Mouse (Mus musculus) liver, postnatal 0 days (tissue): ENCODE data around the gene Fam185a. TPM values are rescaled to one million over a fixed set of nuclear protein-coding genes. Genes with fewer than 3 reads are reported as not detected.

ENCODE experiments used
- ATAC-seq: fragments of 200-750 bp; cut with Nextera tagmentation; 2 replicates; pipeline ENCODE4 v1.8.0; 2017; ENCODE audit warnings: mild to moderate bottlenecking, moderate library complexity
- DNase-seq: peaks from one replicate; pipeline ENCODE4 v3.0.0-alpha.2; 2016
- H3K27ac ChIP-seq: fragments of 300-500 bp; sonication (generic); 2 replicates; pipeline ENCODE4 v1.5.1; 2014; ENCODE audit warnings: antibody characterized with exemption, moderate library complexity, mild to moderate bottlenecking, low read depth
- H3K27me3 ChIP-seq: fragments of 300-500 bp; sonication (generic); 2 replicates; pipeline ENCODE4 v1.6.1; 2014; ENCODE audit warnings: low read length, control low read depth, mixed read lengths; ENCODE audit not compliant: insufficient read depth
- H3K36me3 ChIP-seq: fragments of 300-500 bp; sonication (generic); replicated peaks from 2 replicates; pipeline ENCODE4 v1.6.1; 2014; ENCODE audit warnings: mild to moderate bottlenecking, control low read depth, low read length, moderate library complexity, mixed read lengths; ENCODE audit not compliant: insufficient read depth
- H3K4me1 ChIP-seq: fragments of 300-500 bp; sonication (generic); 2 replicates; pipeline ENCODE4 v1.6.1; 2014; ENCODE audit warnings: antibody characterized with exemption, mild to moderate bottlenecking, control low read depth; ENCODE audit not compliant: insufficient read depth
- H3K4me2 ChIP-seq: fragments of 300-500 bp; sonication (generic); 2 replicates; pipeline ENCODE4 v1.6.1; 2014; ENCODE audit warnings: low read depth, mild to moderate bottlenecking, low read length, moderate library complexity, mixed read lengths
- H3K4me3 ChIP-seq: fragments of 300-500 bp; sonication (generic); 2 replicates; pipeline ENCODE4 v1.5.1; 2014; ENCODE audit warnings: low read depth, low read length
- H3K9ac ChIP-seq: fragments of 300-500 bp; sonication (generic); replicated peaks from 2 replicates; pipeline ENCODE4 v1.6.1; 2014; ENCODE audit warnings: mild to moderate bottlenecking, moderate library complexity
- H3K9me3 ChIP-seq: fragments of 300-500 bp; sonication (generic); 2 replicates; pipeline ENCODE4 v1.6.1; 2016; ENCODE audit warnings: mild to moderate bottlenecking, control low read depth, low read length, mixed read lengths
- CTCF ChIP-seq: sonication (generic); IDR thresholded peaks from 2 replicates; pipeline ENCODE4 v1.5.1; 2016; ENCODE audit warnings: antibody characterized with exemption, low read depth
- EP300 ChIP-seq: IDR thresholded peaks from 2 replicates; pipeline ENCODE4 v1.6.1; 2016; ENCODE audit warnings: antibody characterized with exemption, low read depth, mild to moderate bottlenecking
- WGBS: fragments of 180-500 bp; shearing (Covaris S2); extraction: QIAGEN DNeasy Blood & Tissue Kit; methylation state at CpG from one replicate; pipeline ENCODE4 v1.1.7; 2014; ENCODE audit not compliant: insufficient replicate concordance; 5-methylcytosine and 5-hydroxymethylcytosine counted together
- polyA plus RNA-seq: library from polyadenylated mRNA; unstranded; fragments of >200 nt; fragmentation: Nextera tagmentation; extraction: Ambion mirVana; gene quantifications from 2 replicates; pipeline ENCODE4 v1.2.1, GENCODE M21; 2015

The Fam185a gene
- polyA plus RNA-seq, 1 experiment from 2014 or later: 2.7 TPM

DNA sequence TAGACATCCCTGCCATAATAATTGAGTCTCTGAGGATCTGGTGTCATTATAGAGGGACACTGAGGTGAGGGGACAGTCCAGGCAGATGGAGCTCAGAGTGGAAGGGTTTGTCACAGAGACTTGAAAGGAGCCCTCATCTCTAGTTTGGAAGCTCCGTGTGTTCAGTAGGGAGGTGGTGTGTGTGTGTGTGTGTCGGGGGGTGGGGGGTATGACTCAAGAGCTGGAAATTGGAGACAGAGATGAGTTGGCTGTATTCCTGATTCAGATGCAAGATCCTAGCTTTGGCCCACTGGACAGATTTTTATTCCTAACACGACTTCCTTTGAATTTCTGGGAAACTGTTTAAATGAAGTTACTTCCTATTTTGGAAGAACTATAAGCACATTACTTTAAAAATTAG, 62.5 kb downstream of the Fam185a start:
- Histone ChIP-seq H3K4me3 (no peak overlapping the region), H3K27ac (no peak overlapping the region), H3K4me1 (no peaks in the 10 kb centered on the region), H3K9ac (no peak overlapping the region), H3K27me3 (no peaks in the 10 kb centered on the region), H3K9me3 (no peaks in the 10 kb centered on the region), H3K4me2 (no peak overlapping the region), H3K36me3 (no peaks in the 10 kb centered on the region)
- DNase-seq (no peak), ATAC-seq (no peak)
- TF ChIP-seq CTCF: no peak
- TF ChIP-seq EP300: no peak
- 70% methylated on average over 3 of the region's 3 CpGs for WGBS

DNA sequence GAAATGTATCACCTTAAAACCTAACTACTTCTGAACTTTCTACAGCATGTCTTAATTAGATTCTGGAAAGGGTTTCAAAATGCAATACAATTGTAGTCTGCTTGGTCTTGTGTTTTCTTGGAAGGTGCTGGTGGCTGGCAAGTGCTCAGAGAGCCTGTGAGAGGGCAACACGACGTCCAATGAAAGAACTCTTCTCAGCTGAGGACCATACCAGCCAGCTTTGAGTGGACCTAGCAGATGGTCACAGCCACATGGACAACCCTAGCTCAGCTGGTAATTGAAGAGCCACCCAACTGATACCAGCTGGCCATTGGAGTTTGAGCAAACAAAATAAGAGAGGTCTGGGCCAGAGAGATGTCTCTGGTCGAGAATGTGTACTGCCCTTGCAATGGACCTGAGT, 63.0 kb downstream of the Fam185a start:
- ATAC-seq: no peak
- DNase-seq: no peak
- H3K4me2 ChIP-seq: no peak overlapping the region
- no peak overlapping the region for H3K9ac ChIP-seq
- H3K4me1 ChIP-seq: no peaks in the 10 kb centered on the region
- H3K27me3 ChIP-seq: no peaks in the 10 kb centered on the region
- H3K9me3 ChIP-seq: no peaks in the 10 kb centered on the region
- H3K4me3 ChIP-seq: no peak overlapping the region
- no peak for TF ChIP-seq EP300
- no peak for TF ChIP-seq CTCF
- H3K27ac ChIP-seq: no peak overlapping the region
- 71% methylated on average over 3 of the region's 3 CpGs for WGBS
- no peaks in the 10 kb centered on the region for H3K36me3 ChIP-seq

DNA sequence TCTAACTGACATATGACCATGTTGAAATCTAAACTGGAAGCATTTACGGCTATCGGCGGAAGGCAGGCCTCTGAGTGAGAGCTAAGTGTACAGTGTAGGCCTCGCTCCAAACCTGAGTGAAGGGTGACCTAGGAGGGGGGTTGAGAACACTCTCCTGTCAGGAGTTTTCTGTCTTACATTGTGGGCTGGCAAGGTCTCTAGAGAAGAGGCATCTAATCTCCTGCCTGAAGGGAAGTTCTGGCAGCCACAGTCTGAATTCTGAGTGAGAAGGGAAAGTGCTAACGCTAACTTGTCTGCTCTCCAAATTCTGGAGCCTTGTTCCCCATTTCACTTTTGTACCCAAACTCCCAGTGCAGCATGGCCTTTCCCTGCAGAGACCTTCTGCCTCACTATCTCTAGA, 63.7 kb downstream of the Fam185a start:
- Histone ChIP-seq H3K4me2 (no peak overlapping the region), H3K9me3 (no peaks in the 10 kb centered on the region), H3K27ac (no peak overlapping the region), H3K27me3 (no peaks in the 10 kb centered on the region), H3K36me3 (no peaks in the 10 kb centered on the region), H3K9ac (no peak overlapping the region), H3K4me3 (no peak overlapping the region), H3K4me1 (no peaks in the 10 kb centered on the region)
- no peak for TF ChIP-seq EP300
- no peak for TF ChIP-seq CTCF
- WGBS: 83% methylated on average over 5 of the region's 5 CpGs
- ATAC-seq (no peak), DNase-seq (no peak)

DNA sequence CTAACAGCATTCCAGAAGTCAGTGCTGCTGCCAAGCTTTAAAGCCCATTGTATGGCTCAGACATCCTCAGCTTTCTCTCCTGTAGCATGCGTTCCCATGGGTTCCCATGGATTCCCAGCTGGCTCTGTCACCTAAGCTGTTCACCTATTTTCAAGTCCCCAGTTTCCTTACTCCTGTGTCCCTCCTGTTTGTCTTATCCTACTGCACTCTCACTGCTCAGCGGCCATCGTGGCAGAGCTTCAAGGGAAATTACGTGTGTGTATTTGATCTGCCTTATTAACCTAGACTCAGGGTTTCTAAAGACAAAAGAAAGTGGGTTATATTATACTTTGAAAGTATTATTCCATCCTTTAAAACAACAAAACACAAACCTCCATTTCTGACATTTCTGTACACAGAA, 64.4 kb downstream of the Fam185a start:
- H3K4me2 ChIP-seq: no peak overlapping the region
- no peaks in the 10 kb centered on the region for H3K9me3 ChIP-seq
- H3K27ac ChIP-seq: no peak overlapping the region
- no peak for DNase-seq
- H3K27me3 ChIP-seq: no peaks in the 10 kb centered on the region
- no peak overlapping the region for H3K4me3 ChIP-seq
- ATAC-seq: no peak
- WGBS: 73% methylated on average over 4 of the region's 4 CpGs
- H3K9ac ChIP-seq: no peak overlapping the region
- no peak for TF ChIP-seq CTCF
- TF ChIP-seq EP300: no peak
- H3K36me3 ChIP-seq: no peaks in the 10 kb centered on the region
- H3K4me1 ChIP-seq: no peaks in the 10 kb centered on the region

DNA sequence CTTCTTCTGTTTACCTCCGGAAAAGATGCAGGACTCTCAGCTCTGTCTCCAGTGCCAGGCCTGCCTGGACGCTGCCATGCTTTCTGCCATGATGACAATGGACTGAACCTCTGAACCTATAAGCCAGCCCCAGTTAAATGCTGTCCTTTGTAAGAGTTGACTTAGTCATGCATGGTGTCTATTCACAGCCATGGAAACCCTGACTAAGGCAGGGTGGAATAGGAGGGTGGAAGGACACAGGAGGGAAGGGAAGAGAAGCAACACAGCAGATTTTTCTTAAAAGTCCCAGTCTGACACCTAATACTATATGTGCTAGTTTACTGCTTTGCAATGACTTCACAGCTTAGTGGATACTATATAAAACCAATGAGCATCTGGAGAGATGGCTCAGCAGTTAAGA, 66.7 kb downstream of the Fam185a start:
- H3K4me3 ChIP-seq: no peak overlapping the region
- H3K4me2 ChIP-seq: no peak overlapping the region
- H3K27ac ChIP-seq: no peak overlapping the region
- H3K4me1 ChIP-seq: no peaks in the 10 kb centered on the region
- no peak for TF ChIP-seq CTCF
- no peak for TF ChIP-seq EP300
- no peaks in the 10 kb centered on the region for H3K27me3 ChIP-seq
- no peak for ATAC-seq
- H3K9ac ChIP-seq: no peak overlapping the region
- no peaks in the 10 kb centered on the region for H3K9me3 ChIP-seq
- no peak for DNase-seq
- no peaks in the 10 kb centered on the region for H3K36me3 ChIP-seq
- WGBS: 74% methylated on average over 2 of the region's 2 CpGs

DNA sequence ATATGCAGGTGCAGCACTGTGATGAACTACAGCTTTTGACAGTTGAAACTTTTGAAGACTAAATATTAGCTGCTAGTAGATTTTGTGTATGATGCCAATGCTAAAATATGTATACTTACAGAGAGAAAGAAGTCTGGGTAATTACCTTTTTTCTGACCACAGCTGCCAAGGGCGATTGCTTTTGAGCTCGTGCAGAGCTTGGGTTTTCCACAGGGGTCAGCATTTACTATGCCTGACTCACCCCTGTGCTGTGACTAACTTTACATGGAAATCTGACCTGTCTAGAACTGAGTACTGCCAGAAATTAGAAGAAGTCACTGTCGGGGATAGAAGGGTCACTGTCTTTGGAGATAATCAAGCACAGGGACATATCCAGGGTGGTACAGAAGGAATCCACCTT, 67.5 kb downstream of the Fam185a start:
- Histone ChIP-seq H3K4me3 (no peak overlapping the region), H3K27ac (no peak overlapping the region), H3K4me1 (no peaks in the 10 kb centered on the region), H3K9me3 (no peaks in the 10 kb centered on the region), H3K9ac (no peak overlapping the region), H3K36me3 (no peaks in the 10 kb centered on the region), H3K27me3 (no peaks in the 10 kb centered on the region), H3K4me2 (no peak overlapping the region)
- DNase-seq (no peak), ATAC-seq (no peak)
- TF ChIP-seq EP300: no peak
- no peak for TF ChIP-seq CTCF
- 70% methylated on average over 3 of the region's 3 CpGs for WGBS
